Mouse (Mus musculus) brain, embryonic 18.5 days (tissue): Measurements from ENCODE around the gene Atp5s.

Source experiments
- DNase-seq: peaks from one replicate; pipeline ENCODE4 v3.0.0-alpha.2; 2012; ENCODE audit warnings: low read depth, low spot score

Atp5s gene

DNA sequence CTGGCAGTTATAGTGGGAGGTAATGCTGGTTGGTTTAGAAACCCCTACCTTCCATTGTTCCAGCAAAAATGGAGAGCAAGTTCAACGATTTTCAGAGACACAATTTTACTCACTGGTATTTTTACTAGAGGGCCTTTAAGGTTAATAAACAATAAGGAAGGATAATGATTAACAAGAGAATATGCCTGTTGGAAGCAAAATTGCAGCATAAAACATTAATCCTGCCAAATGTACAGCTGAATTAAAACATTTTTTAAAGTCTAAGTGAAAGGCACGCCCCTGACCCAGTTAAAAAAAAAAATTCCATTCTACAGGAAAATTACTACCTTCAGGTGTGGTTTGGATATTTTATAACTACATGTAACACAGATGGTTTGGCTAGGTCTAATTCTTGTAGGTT is 53.2 kb downstream of the Atp5s start:
- DNase-seq = no peak

DNA sequence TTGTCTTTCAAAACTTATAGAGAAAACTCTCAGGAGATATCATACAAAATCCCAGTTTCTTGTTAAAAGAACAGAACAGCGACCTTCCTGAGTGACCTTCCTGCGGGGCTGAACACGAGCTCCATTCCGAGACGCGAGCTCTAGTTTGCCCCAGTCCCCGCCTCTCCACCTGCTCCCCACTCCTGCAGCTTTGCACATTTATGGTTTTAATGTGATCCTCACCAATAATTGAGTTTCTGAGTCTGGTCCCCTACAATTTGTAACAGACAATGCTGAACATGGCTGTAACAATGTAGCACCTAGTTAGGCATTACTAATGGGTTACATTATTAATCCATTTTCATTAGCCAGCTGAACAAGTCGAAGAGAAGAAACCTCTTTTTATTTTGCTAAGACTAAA is 56.7 kb downstream of the Atp5s start:
- no peak for DNase-seq

DNA sequence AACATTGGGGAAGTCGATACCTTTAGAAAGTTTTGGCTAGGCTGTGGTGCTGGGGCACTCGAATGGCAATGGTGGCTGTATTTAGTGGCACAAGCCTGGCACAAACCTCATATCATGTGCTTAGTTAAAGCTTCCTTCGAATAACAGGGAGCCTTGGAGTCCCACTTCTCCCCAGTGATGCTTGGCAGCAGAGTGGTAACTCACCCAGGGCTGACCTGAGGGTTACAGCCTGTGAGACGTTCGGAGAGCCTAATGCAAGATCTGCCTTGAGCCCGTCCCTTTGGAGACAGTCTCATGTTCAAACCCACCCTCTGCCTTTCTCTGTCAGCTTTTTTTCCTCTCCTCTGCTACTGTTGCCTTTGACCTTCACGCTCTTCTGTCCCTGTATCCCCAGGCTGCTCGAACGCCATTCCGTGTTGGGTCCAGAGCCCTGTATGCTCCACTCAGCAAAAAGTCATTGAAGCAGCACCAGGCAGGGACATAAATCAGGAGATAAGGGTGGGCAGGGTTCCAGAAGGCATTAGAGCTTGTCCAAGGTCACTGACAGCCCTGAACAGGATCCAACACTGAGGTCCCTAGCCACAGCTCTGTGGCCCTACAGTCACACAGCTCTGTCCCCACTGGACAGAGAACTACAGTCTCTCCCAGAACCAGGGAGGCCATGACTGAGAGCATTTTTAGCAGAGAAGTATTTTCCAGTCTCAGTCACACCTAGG is 57.3 kb downstream of the Atp5s start:
- DNase-seq = no peak

DNA sequence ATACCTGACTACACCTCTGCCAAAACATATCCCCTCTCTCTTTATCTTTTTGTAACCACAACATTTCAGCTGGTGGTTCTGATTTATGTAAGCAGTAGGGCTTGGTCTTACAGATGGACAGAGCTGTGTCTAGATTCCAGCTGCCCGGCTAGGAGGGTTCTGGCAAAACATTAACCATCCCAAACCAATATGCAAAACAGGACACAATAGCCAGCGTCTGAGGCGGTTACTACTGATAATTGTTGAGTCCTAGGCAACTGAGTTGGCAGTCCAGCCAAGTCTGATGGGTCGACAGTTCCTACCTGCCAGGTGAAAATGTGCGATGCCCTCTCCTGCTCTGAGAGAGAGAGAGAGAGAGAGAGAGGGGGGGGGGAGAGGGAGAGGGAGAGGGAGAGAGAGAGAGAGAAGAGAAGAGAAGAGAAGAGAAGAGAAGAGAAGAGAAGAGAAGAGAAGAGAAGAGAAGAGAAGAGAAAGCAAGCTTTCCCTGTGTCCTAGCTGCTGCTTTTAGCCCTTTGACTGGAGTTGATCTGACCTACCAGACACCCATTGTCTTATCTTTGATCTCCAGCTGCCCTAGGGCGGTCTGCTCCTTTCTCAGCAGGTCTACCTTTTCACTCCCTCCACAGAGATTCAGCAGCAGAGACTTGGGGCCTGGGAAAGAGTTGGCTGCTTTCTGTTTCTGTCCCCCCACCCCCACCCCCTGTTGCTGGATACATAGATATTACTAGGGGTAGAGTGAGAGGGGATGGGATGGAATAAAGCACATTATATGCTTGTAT is 58.7 kb downstream of the Atp5s start:
- DNase-seq = no peak

DNA sequence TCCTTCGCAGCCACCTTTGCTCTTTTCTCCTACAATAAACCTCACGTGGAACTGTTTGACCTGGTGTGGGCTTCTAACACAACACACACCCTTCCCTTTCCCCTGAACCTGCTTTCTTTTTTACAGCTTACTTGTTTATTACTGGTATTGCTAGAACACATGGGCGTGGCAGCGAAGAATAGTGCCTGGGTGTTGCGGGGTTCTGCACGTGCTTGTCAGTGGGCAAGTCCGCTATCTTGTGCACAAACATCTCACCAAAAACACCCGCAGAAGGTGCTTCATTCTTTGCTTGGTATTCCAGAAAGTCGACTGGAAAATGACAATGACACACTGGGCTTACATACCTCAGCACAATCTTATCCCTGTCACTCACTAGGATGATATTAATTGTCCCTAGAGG is 60.7 kb downstream of the Atp5s start:
- DNase-seq = no peak

DNA sequence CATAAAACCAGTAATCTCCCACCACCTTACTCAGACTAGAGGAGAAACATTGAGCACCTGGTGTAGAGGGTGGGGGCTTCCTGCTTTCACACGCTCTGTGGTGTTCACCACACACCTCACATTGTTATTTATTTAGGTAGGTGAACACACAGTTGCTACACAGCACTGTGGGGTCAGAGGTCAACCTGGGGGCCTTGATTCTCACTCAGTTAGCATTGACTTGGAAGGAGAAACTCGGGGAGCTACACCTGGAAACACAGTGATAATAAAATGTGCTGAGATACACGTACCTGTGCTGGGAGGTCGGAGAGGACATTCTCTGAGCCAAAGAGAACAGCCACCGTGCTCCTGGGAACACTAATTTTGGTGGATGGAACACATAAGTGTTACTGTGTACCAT is 63.6 kb downstream of the Atp5s start:
- no peak for DNase-seq

DNA sequence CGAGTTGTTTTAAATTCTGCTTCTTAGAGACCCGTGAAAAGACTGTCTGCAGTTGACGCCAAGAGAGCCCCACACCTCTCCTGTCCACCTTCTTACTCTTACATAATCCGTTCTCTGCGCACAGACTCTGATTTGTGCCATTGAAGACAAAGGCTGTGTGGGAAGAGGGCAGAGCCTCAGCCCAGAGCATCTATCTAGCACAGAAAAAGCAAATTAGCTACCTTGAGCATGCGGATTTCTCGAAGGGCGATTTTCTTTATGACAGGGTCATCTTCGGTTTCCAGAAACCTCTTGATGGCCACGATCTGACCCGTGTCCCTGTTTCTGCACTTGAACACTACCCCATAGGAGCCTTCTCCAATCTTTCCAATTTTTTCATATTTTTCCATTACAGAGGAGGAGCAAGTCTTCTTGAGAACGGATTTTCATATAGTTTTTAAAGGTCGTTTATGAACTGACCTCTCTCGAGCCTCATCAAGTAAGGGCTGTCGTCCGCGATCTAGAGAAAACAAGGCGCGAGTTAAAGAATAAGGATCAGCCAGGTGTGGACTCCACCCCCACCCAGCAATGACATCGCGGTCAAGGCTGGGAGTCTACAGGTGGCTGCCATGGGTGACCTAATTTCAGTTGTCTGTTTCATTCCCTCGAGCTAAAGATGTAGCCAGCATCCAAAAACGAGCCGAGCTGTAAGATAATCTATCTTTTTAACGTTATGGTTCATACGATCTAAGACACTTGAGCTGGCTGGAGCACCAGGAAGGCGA is 65.2 kb downstream of the Atp5s start:
- no peak for DNase-seq

DNA sequence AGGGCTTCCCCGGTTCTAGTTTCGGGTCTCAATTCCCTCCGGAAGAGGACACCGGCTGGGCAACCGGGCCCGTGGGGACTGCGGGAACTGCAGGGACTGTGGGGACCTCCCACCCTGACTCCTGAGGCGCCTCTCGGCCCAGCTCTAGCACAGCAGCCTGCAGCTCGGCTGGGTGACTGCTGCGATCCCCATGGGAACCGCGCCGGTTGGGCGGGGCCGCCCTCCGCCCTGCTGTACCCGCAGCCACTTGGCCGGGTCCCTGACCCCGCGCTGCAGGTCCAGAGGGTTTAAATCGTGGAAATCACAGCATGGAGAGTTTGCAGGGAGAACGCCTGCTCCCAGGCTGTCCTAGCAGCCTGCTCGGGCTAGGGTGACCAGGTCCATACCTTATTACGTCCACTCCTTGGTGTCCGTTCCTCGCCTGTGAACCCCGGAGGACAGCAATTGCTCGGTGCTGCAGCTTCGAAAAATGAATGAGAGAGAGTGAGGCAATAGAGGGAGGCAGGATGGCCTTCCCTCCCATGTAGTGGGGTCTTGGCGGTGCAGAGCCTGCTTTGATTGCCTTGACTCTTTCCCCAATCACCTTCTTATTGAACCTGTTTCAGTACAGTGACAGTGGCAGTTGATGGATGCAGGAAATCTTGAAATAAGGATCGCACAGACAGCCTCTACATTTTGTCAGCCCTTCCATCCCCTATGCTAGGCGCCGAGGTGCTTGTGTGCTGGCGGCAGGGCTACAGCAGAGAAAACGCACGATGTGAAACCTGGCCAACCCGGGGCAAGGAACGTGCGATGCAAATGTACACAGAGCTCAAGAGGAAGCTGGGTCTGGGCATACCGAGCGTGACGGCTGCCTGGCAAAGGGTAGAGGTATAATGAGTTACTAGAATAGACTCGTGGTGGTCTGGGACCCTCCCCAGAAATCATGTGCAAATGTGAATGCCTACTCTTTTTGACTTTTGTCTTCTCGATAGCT is 66.1 kb downstream of the Atp5s start, which contains the start of gene Cdkl1:
Gene Cdkl1, minus strand, starts transcription at position 738 of the 976 bp plus-strand sequence.
- no peak for DNase-seq
